Mouse (Mus musculus) midbrain, embryonic 16.5 days (tissue): ENCODE data around the gene Eif2b2. TPM values are rescaled to one million over a fixed set of nuclear protein-coding genes. Genes with fewer than 3 reads are reported as not detected.

Experiments used
- ATAC-seq: fragments of 200-750 bp; cut with Nextera tagmentation; 2 replicates; pipeline ENCODE4 v1.8.0; 2017; ENCODE audit warnings: moderate TSS enrichment
- H3K27ac ChIP-seq: fragments of 300-500 bp; sonication (generic); 2 replicates; pipeline ENCODE4 v1.5.1; 2014; ENCODE audit warnings: mild to moderate bottlenecking, low read length, mixed read lengths
- H3K27me3 ChIP-seq: fragments of 300-500 bp; sonication (generic); 2 replicates; pipeline ENCODE4 v1.6.1; 2014; ENCODE audit warnings: low read depth, low read length, mixed read lengths; ENCODE audit not compliant: control insufficient read depth, insufficient read depth
- H3K36me3 ChIP-seq: fragments of 300-500 bp; sonication (generic); 2 replicates; pipeline ENCODE4 v1.6.1; 2014; ENCODE audit warnings: mild to moderate bottlenecking, low read length, moderate library complexity, mixed read lengths; ENCODE audit not compliant: control insufficient read depth, insufficient read depth
- H3K4me1 ChIP-seq: fragments of 300-500 bp; sonication (generic); 2 replicates; pipeline ENCODE4 v1.6.1; 2014; ENCODE audit warnings: mild to moderate bottlenecking, low read length, mixed read lengths; ENCODE audit not compliant: control insufficient read depth, insufficient read depth
- H3K4me2 ChIP-seq: fragments of 300-500 bp; sonication (generic); 2 replicates; pipeline ENCODE4 v1.6.1; 2014; ENCODE audit warnings: mild to moderate bottlenecking, low read length, mixed read lengths
- H3K4me3 ChIP-seq: fragments of 300-500 bp; sonication (generic); 2 replicates; pipeline ENCODE4 v1.5.1; 2014; ENCODE audit warnings: low read depth, mild to moderate bottlenecking, low read length, moderate library complexity, mixed read lengths
- H3K9ac ChIP-seq: fragments of 300-500 bp; sonication (generic); 2 replicates; pipeline ENCODE4 v1.6.1; 2014; ENCODE audit warnings: low read depth, low read length, mixed read lengths
- H3K9me3 ChIP-seq: fragments of 300-500 bp; sonication (generic); replicated peaks from 2 replicates; pipeline ENCODE4 v1.6.1; 2014; ENCODE audit warnings: mild to moderate bottlenecking, low read length, mixed read lengths; ENCODE audit not compliant: control insufficient read depth, poor library complexity, severe bottlenecking
- WGBS: fragments of 180-500 bp; shearing (Covaris S2); extraction: QIAGEN DNeasy Blood & Tissue Kit; methylation state at CpG from one replicate; pipeline ENCODE4 v1.1.7; 2014; 5-methylcytosine and 5-hydroxymethylcytosine counted together
- polyA plus RNA-seq: library from polyadenylated mRNA; unstranded; fragments of >200 nt; fragmentation: Nextera tagmentation; extraction: Ambion mirVana; gene quantifications from 2 replicates; pipeline ENCODE4 v1.2.1, GENCODE M21; 2015

Eif2b2 gene
- polyA plus RNA-seq, 1 experiment from 2014 or later, result 75.2 TPM

- H3K27me3 ChIP-seq, result no peaks in the 10 kb centered on the region
- peak overlapping the region; percentile 33; the same call in 1 of the 2 replicates for H3K9ac ChIP-seq
- peaks cover 11% of the 10 kb centered on the region; the same call in 1 of the 2 replicates for H3K4me1 ChIP-seq
- H3K27ac ChIP-seq, result peak overlapping the region; percentile 34
- ATAC-seq, result peak; percentile 75
- WGBS, result 13% methylated on average over 23 of the region's 24 CpGs
- no peaks in the 10 kb centered on the region for H3K36me3 ChIP-seq
- H3K9me3 ChIP-seq, result no peaks in the 10 kb centered on the region
- H3K4me2 ChIP-seq, result peak overlapping the region; percentile 7; the same call in 1 of the 2 replicates
- no peak overlapping the region for H3K4me3 ChIP-seq
Observed at GRCm38 (mm10) chr12:85200929-85201829, 18.1 kb upstream of the Eif2b2 start.

- ATAC-seq, result no peak
- peak overlapping the region; percentile 34; the same call in 1 of the 2 replicates for H3K27ac ChIP-seq
- WGBS, result 63% methylated on average over 2 of the region's 2 CpGs
Observed at GRCm38 (mm10) chr12:85201830-85202147, 17.5 kb upstream of the Eif2b2 start.

GRCm38 (mm10) chr12:85202191-85202590 lies 17.1 kb upstream of the Eif2b2 start:
- 84% methylated on average over 7 of the region's 7 CpGs for WGBS
- H3K4me2 ChIP-seq, result no peak overlapping the region
- no peak for ATAC-seq
- H3K27me3 ChIP-seq, result no peaks in the 10 kb centered on the region
- no peak overlapping the region for H3K27ac ChIP-seq
- no peaks in the 10 kb centered on the region for H3K36me3 ChIP-seq
- no peaks in the 10 kb centered on the region for H3K9me3 ChIP-seq
- H3K9ac ChIP-seq, result no peak overlapping the region
- H3K4me3 ChIP-seq, result no peak overlapping the region
- peaks cover 11% of the 10 kb centered on the region; the same call in 1 of the 2 replicates for H3K4me1 ChIP-seq

More at GRCm38 (mm10) chr12:85201830-85202147, 17.5 kb upstream of the Eif2b2 start:
- Histone ChIP-seq H3K4me2 (no peak overlapping the region), H3K36me3 (no peaks in the 10 kb centered on the region), H3K4me3 (no peak overlapping the region), H3K27me3 (no peaks in the 10 kb centered on the region), H3K4me1 (peaks cover 11% of the 10 kb centered on the region; the same call in 1 of the 2 replicates), H3K9me3 (no peaks in the 10 kb centered on the region), H3K9ac (no peak overlapping the region)

GRCm38 (mm10) chr12:85203699-85204098 lies 15.6 kb upstream of the Eif2b2 start:
- H3K27me3 ChIP-seq, result no peaks in the 10 kb centered on the region
- H3K36me3 ChIP-seq, result no peaks in the 10 kb centered on the region
- 80% methylated on average over 5 of the region's 5 CpGs for WGBS
- H3K9me3 ChIP-seq, result no peaks in the 10 kb centered on the region
- no peak overlapping the region for H3K4me2 ChIP-seq
- no peak overlapping the region for H3K9ac ChIP-seq
- H3K4me3 ChIP-seq, result no peak overlapping the region
- no peak for ATAC-seq
- H3K4me1 ChIP-seq, result peaks cover 11% of the 10 kb centered on the region; the same call in 1 of the 2 replicates
- no peak overlapping the region for H3K27ac ChIP-seq

GRCm38 (mm10) chr12:85204105-85204504 lies 15.2 kb upstream of the Eif2b2 start:
- Histone ChIP-seq H3K4me1 (peaks cover 11% of the 10 kb centered on the region; the same call in 1 of the 2 replicates), H3K36me3 (no peaks in the 10 kb centered on the region), H3K4me3 (no peak overlapping the region), H3K27me3 (no peaks in the 10 kb centered on the region), H3K9me3 (no peaks in the 10 kb centered on the region), H3K4me2 (no peak overlapping the region), H3K9ac (no peak overlapping the region), H3K27ac (no peak overlapping the region)
- no peak for ATAC-seq
- WGBS, result 54% methylated on average over 8 of the region's 8 CpGs

- Histone ChIP-seq H3K36me3 (no peaks in the 10 kb centered on the region), H3K9ac (no peak overlapping the region), H3K27me3 (no peaks in the 10 kb centered on the region), H3K4me2 (no peak overlapping the region), H3K4me3 (no peak overlapping the region), H3K9me3 (no peaks in the 10 kb centered on the region), H3K27ac (no peak overlapping the region), H3K4me1 (peaks cover 11% of the 10 kb centered on the region; the same call in 1 of the 2 replicates)
- 91% methylated on average over 10 of the region's 10 CpGs for WGBS
- no peak for ATAC-seq
Observed at GRCm38 (mm10) chr12:85205425-85205824, 13.9 kb upstream of the Eif2b2 start.

GRCm38 (mm10) chr12:85208687-85209199 lies 10.5 kb upstream of the Eif2b2 start:
- H3K4me1 ChIP-seq, result no peaks in the 10 kb centered on the region
- no peak overlapping the region for H3K9ac ChIP-seq
- H3K36me3 ChIP-seq, result no peaks in the 10 kb centered on the region
- no peak for ATAC-seq
- 29% methylated on average over 7 of the region's 7 CpGs for WGBS
- H3K27me3 ChIP-seq, result no peaks in the 10 kb centered on the region
- no peak overlapping the region for H3K4me2 ChIP-seq
- no peaks in the 10 kb centered on the region for H3K9me3 ChIP-seq
- no peak overlapping the region for H3K4me3 ChIP-seq
- H3K27ac ChIP-seq, result no peak overlapping the region

- no peak overlapping the region for H3K4me2 ChIP-seq
- peaks cover 7% of the 10 kb centered on the region for H3K4me1 ChIP-seq
- no peak overlapping the region for H3K4me3 ChIP-seq
- 89% methylated on average over 5 of the region's 5 CpGs for WGBS
- H3K27me3 ChIP-seq, result no peaks in the 10 kb centered on the region
- H3K9ac ChIP-seq, result no peak overlapping the region
- H3K9me3 ChIP-seq, result no peaks in the 10 kb centered on the region
- ATAC-seq, result no peak
- no peaks in the 10 kb centered on the region for H3K36me3 ChIP-seq
- H3K27ac ChIP-seq, result no peak overlapping the region
Observed at GRCm38 (mm10) chr12:85215031-85215430, 4.2 kb upstream of the Eif2b2 start.

GRCm38 (mm10) chr12:85217733-85218310 lies 1.5 kb upstream of the Eif2b2 start:
- Histone ChIP-seq H3K9ac (no peak overlapping the region), H3K4me3 (no peak overlapping the region), H3K4me2 (no peak overlapping the region), H3K9me3 (no peaks in the 10 kb centered on the region), H3K4me1 (peaks cover 19% of the 10 kb centered on the region), H3K36me3 (peaks cover 5% of the 10 kb centered on the region; the same call in 1 of the 2 replicates), H3K27me3 (no peaks in the 10 kb centered on the region), H3K27ac (no peak overlapping the region)
- no peak for ATAC-seq
- WGBS, result 85% methylated on average over 2 of the region's 2 CpGs
